In genomic region chr5:38499316-38499811, GRCm38 (mm10) we compare ENCODE assay signal across 15 mouse cellular contexts. TPM values are rescaled to one million over a fixed set of nuclear protein-coding genes. Genes with fewer than 3 reads are reported as not detected.
DNase-seq lines count a peak whose midpoint lies in the region; ATAC-seq and TF ChIP-seq lines count a peak whose summit lies in the region.
"Had no signal": no experiment of that assay in that cellular context is flagged by ENCODE, and none has a peak within 500 bp of the region (broad histone marks: within the 10 kb centered on the region; RNA-seq: fewer than 3 reads in every experiment).

No protein-coding gene starts in this region.

- DNase-seq in frontal cortex, postnatal 36 days (ENCODE audit: low spot score in 2 of 2) = no peak
- DNase-seq in layer of hippocampus, adult 2 months (ENCODE audit: low spot score in 2 of 2) = no peak
- DNase-seq in layer of hippocampus, adult 9-10 months (ENCODE audit: low spot score) = no peak
- DNase-seq in right cerebral cortex, postnatal 10 days (ENCODE audit: low spot score in 2 of 2) = peak; percentile 56 to 59
- no peak for DNase-seq in right cerebral cortex, postnatal 4 days
- no peak for DNase-seq in lung, postnatal 0 days (ENCODE audit: low spot score)
- DNase-seq: adrenal gland, postnatal 10 days; cerebellum, adult 18-20 months; heart, postnatal 10 days; lung, postnatal 14 days; right cerebral cortex, adult 18-20 months had no signal

- no peak overlapping the region for H3K9ac ChIP-seq in lung, postnatal 0 days (replicated peaks; ENCODE audit: low read depth)
- H3K9ac ChIP-seq: stomach, embryonic 15.5 days had no signal

- H3K27ac ChIP-seq in layer of hippocampus, adult 2 months = peak overlapping the region; percentile 39; the same call in 1 of the 2 replicates
- peak overlapping the region; percentile 37; the same call in 1 of the 2 replicates for H3K27ac ChIP-seq in olfactory bulb, adult 2 months (ENCODE audit: insufficient read depth, low read depth, low read length)
- no peak overlapping the region for H3K27ac ChIP-seq in lung, postnatal 0 days (ENCODE audit: low read length)
- H3K27ac ChIP-seq: stomach, embryonic 15.5 days had no signal

- TF ChIP-seq POLR2A in olfactory bulb, adult 2 months (IDR thresholded peaks at IDR 0.05; ENCODE audit: insufficient read depth, low read depth, low read length) = no peak

- H3K27me3 ChIP-seq in lung, postnatal 0 days (replicated peaks; ENCODE audit: insufficient read depth, low read length) = no peaks in the 10 kb centered on the region
- H3K27me3 ChIP-seq: stomach, embryonic 15.5 days had no signal

- WGBS in olfactory bulb, adult 2 months = 54% methylated on average over 7 of the region's 7 CpGs
- 79% methylated on average over 7 of the region's 7 CpGs for WGBS in lung, postnatal 0 days

- no peak overlapping the region for H3K4me2 ChIP-seq in lung, postnatal 0 days (replicated peaks; ENCODE audit: low read depth, low read length)
- H3K4me2 ChIP-seq: stomach, embryonic 15.5 days had no signal

- peak; percentile 65 for ATAC-seq in frontal cortex, adult (ENCODE audit: low TSS enrichment)
- no peak for ATAC-seq in lung, postnatal 0 days

- H3K4me3 ChIP-seq in layer of hippocampus, adult 2 months = no peak overlapping the region
- H3K4me3 ChIP-seq in olfactory bulb, adult 2 months (ENCODE audit: insufficient read depth, low read depth, low read length) = no peak overlapping the region
- no peak overlapping the region for H3K4me3 ChIP-seq in lung, postnatal 0 days (ENCODE audit: low read depth, low read length)
- H3K4me3 ChIP-seq: myocyte; stomach, embryonic 15.5 days had no signal

- H3K4me1 ChIP-seq in olfactory bulb, adult 2 months (ENCODE audit: control insufficient read depth, insufficient read depth, low read length) = no peaks in the 10 kb centered on the region
- H3K4me1 ChIP-seq in lung, postnatal 0 days (ENCODE audit: insufficient read depth, low read depth, low read length) = no peaks in the 10 kb centered on the region
- H3K4me1 ChIP-seq: stomach, embryonic 15.5 days had no signal

- no peaks in the 10 kb centered on the region for H3K9me3 ChIP-seq in lung, postnatal 0 days (ENCODE audit: low read length)
- H3K9me3 ChIP-seq: stomach, embryonic 15.5 days had no signal

- no peak for TF ChIP-seq CTCF in layer of hippocampus, adult 2 months (conservative IDR thresholded peaks at IDR 0.05)
- no peak for TF ChIP-seq CTCF in olfactory bulb, adult 2 months (IDR thresholded peaks at IDR 0.05; ENCODE audit: insufficient read depth, low read depth, low read length)
- TF ChIP-seq CTCF in lung, postnatal 0 days (IDR thresholded peaks at IDR 0.05) = no peak

- TF ChIP-seq EP300 in lung, postnatal 0 days (IDR thresholded peaks at IDR 0.05) = no peak

- H3K36me3 ChIP-seq in lung, postnatal 0 days (ENCODE audit: insufficient read depth, low read length) = no peaks in the 10 kb centered on the region
- H3K36me3 ChIP-seq: stomach, embryonic 15.5 days had no signal

RNA-seq across cellular contexts. Expression of gene Slc2a9, which starts 3.6 kb away (rescaled TPM):
- total RNA-seq in layer of hippocampus, adult 2 months (2021) = 1 to 10 TPM; 3.2 to 4.2 TPM
- polyA plus RNA-seq in olfactory bulb, adult 2 months (2012; ENCODE audit: insufficient read depth, insufficient read length, low replicate concordance, missing spikeins) = not detected in 2 replicates
- polyA plus RNA-seq in lung, postnatal 0 days (2015; fragmentation: Nextera tagmentation; extraction: Ambion mirVana) = 2.2 and 2.4 TPM in 2 replicates

Comparison
In these comparisons a context has a peak if more than half of its experiments do, and no peak if none do; other contexts are left out.
1. DNase-seq: peak in right cerebral cortex, postnatal 10 days (2 of 2); none in frontal cortex, postnatal 36 days (0 of 2), layer of hippocampus, adult 2 months (0 of 2), layer of hippocampus, adult 9-10 months (single experiment), right cerebral cortex, postnatal 4 days (single experiment) and lung, postnatal 0 days (single experiment).